Mouse (Mus musculus) embryonic facial prominence, embryonic 13.5 days (tissue): ENCODE results near the gene Pcbp1. TPM values are rescaled to one million over a fixed set of nuclear protein-coding genes. Genes with fewer than 3 reads are reported as not detected.
"Not testable (repeated sequence)": the region's sequence is repeated elsewhere in the genome, so short reads cannot be mapped to it uniquely, and the experiment has no call there.

Experiments
- ATAC-seq: fragments of 200-750 bp; cut with Nextera tagmentation; 2 replicates; pipeline ENCODE4 v1.8.0; 2017; ENCODE audit warnings: low read depth; ENCODE audit not compliant: insufficient number of reproducible peaks, insufficient read depth, low FRiP score, low TSS enrichment
- H3K27ac ChIP-seq: fragments of 300-500 bp; sonication (generic); 2 replicates; pipeline ENCODE4 v1.5.1; 2015; ENCODE audit warnings: moderate library complexity, mild to moderate bottlenecking, inconsistent platforms
- H3K27me3 ChIP-seq: fragments of 300-500 bp; sonication (generic); 2 replicates; pipeline ENCODE4 v1.6.1; 2015; ENCODE audit warnings: mild to moderate bottlenecking, inconsistent platforms
- H3K36me3 ChIP-seq: fragments of 300-500 bp; sonication (generic); 2 replicates; pipeline ENCODE4 v1.6.1; 2015; ENCODE audit warnings: mild to moderate bottlenecking, inconsistent platforms
- H3K4me1 ChIP-seq: fragments of 300-500 bp; sonication (generic); 2 replicates; pipeline ENCODE4 v1.6.1; 2015; ENCODE audit warnings: inconsistent platforms
- H3K4me2 ChIP-seq: fragments of 300-500 bp; sonication (generic); 2 replicates; pipeline ENCODE4 v1.6.1; 2015; ENCODE audit warnings: moderate library complexity, mild to moderate bottlenecking, inconsistent platforms
- H3K4me3 ChIP-seq: fragments of 300-500 bp; sonication (generic); 2 replicates; pipeline ENCODE4 v1.5.1; 2015; ENCODE audit warnings: mild to moderate bottlenecking, inconsistent platforms
- H3K9ac ChIP-seq: fragments of 300-500 bp; sonication (generic); 2 replicates; pipeline ENCODE4 v1.6.1; 2015; ENCODE audit warnings: mild to moderate bottlenecking, inconsistent platforms
- H3K9me3 ChIP-seq: fragments of 300-500 bp; sonication (generic); 2 replicates; pipeline ENCODE4 v1.6.1; 2016; ENCODE audit warnings: inconsistent platforms
- WGBS: fragments of 180-500 bp; shearing (Covaris S2); methylation state at CpG from one replicate; pipeline ENCODE4 v1.1.7; 2015; ENCODE audit warnings: mixed read lengths; 5-methylcytosine and 5-hydroxymethylcytosine counted together
- polyA plus RNA-seq: library from polyadenylated mRNA; unstranded; fragments of >200 nt; fragmentation: Nextera tagmentation; extraction: Ambion mirVana; gene quantifications from 2 replicates; pipeline ENCODE4 v1.2.1, GENCODE M21; 2015

Pcbp1 gene
- polyA plus RNA-seq, 1 experiment from 2014 or later = 270 TPM

DNA sequence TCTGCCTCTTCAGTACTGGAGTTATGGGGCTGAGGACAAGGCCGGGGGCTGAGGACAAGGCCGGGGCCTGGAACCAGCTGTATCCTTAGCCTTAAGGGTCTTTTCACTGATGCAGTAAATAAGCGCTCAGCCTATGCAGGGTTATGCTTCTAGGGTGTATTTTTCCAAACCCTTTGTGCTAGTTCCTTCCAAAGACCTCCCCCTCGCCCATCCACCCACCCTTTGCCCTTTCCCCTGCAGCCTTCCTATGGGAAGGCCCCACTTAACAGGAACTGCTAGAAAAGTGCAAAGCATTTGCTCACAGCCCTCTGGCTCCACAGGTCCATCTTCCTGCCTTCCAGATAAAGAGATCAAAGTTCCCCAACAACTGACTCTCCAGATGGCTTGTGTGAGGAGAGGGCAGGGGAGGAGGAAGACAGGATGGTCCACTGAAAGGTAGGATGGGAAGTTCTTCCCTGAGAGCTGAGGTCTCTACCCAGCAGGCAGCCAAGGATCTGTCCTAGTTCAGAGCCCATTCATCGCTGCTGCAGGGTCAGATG, 26.5 kb downstream of the Pcbp1 start:
- Histone ChIP-seq H3K36me3 (no peaks in the 10 kb centered on the region), H3K4me3 (no peak overlapping the region), H3K27ac (no peak overlapping the region), H3K9ac (no peak overlapping the region), H3K27me3 (no peaks in the 10 kb centered on the region), H3K9me3 (no peaks in the 10 kb centered on the region), H3K4me2 (no peak overlapping the region), H3K4me1 (peaks cover 30% of the 10 kb centered on the region)
- 65% methylated on average over 5 of the region's 5 CpGs for WGBS
- ATAC-seq = no peak

DNA sequence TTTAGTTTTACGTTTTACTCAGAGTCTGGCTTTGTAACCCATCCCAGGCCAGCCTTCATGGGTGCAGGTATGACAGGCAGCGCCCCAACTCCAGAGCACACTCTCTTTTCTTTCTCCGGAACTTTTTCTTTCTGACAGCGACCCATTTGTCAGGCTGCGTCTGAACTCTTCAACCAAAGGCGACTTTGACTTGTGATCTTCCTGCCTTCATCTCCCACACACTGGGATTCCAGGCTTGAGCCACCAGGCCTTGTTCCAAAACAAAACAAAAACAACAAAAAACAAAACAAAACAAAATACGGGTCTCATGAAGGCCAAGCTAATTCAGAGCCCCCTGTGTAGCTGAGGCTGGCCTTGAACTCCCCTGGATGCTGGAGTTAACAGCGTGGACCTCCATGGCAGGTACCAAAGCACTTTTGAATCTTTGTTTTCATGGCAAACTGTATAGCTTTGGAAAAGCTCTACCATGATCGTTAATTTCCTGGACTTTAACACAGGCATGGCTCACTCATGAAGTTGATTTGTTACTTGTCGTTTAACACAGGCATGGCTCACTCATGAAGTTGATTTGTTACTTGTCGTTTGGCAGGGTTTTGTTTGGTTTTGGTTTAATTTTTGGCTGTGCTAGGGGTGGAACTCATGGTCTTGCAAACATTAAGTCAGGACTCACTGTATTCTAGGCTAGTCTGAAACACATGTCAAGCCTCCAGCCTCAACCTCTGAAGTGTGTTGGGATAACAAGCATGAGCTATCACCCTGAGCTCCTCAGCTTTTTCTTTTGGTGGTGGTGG, 28.0 kb downstream of the Pcbp1 start:
- H3K9ac ChIP-seq = peak overlapping the region; percentile 67; the same call in 1 of the 2 replicates
- H3K4me2 ChIP-seq = peak overlapping the region; percentile 57
- 0 out of 2 replicates have a peak overlapping the region, but pooled peaks have one; percentile 16 for H3K27ac ChIP-seq
- no peaks in the 10 kb centered on the region for H3K9me3 ChIP-seq
- H3K4me3 ChIP-seq = peak overlapping the region; percentile 37
- no peaks in the 10 kb centered on the region for H3K36me3 ChIP-seq
- peaks cover 40% of the 10 kb centered on the region for H3K4me1 ChIP-seq
- H3K27me3 ChIP-seq = no peaks in the 10 kb centered on the region
- ATAC-seq = no peak
- WGBS = 79% methylated on average over 11 of the region's 11 CpGs

DNA sequence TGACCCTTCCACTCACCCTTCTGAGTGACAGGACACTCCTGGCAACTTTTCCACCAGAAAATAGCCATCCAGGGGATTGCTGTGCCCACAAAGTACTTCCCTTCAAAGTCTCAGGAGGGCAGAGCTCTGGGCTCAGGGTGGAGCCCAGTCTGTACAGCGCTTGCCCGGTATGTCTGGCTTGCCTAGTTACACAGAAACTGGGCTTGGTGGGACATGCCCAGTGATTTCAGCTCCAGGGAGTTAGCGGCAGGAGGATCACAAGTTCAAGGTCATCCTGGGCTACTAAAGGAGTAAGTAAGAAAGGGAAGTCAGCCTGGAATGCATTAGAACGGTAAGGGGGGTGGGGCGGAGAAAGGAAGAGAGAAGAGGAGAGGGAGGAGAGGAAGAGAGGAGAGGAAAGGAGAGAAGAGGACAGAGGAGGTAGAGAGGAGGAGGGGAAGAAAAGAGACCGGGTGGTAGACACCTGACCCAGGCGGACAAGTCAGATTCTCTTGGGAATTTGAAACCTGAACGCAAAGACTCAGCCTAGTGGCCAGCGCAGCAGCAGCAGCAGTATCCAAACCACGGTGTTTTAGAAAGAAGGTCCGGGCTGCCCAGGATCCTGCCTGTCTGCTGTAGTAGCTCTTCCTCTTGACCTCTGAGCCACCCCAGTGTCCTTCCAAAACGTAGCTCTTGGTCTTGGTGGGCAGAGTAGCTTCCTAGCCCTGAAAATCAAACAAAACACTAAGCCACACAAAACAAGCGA, 28.9 kb downstream of the Pcbp1 start:
- peak overlapping the region; percentile 85 for H3K27ac ChIP-seq
- peaks cover 45% of the 10 kb centered on the region for H3K4me1 ChIP-seq
- peak overlapping the region; percentile 37 for H3K4me3 ChIP-seq
- H3K4me2 ChIP-seq = peak overlapping the region; percentile 57
- no peaks in the 10 kb centered on the region for H3K9me3 ChIP-seq
- H3K9ac ChIP-seq = peak overlapping the region; percentile 67
- ATAC-seq = no peak; the same call in 1 of the 2 replicates
- 11% methylated on average over 13 of the region's 13 CpGs for WGBS
- H3K36me3 ChIP-seq = no peaks in the 10 kb centered on the region
- no peaks in the 10 kb centered on the region for H3K27me3 ChIP-seq

DNA sequence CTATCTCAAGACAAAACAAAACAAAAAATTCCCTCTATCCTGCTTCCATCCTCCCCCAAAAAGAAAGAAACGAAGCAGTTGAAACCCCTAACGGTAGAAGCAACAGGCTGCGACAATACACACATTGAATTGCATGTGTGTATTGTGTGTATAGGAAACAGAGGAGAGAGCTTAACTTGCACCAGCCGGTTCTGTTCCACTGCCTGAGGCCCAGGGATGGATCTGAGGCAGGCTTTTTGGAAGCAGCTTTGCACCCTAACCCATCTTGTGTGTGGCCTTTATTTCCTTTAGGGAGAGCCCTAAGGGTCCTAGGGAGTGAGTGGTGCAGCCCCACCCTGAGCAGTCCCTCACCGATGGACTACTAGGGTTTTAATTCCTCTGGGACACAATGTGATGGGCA, 29.5 kb downstream of the Pcbp1 start:
- 47% methylated on average over 5 of the region's 5 CpGs for WGBS
- Histone ChIP-seq H3K4me2 (peak overlapping the region; percentile 57), H3K4me3 (peak overlapping the region; percentile 37), H3K9ac (peak overlapping the region; percentile 67), H3K27ac (peak overlapping the region; percentile 85), H3K9me3 (no peaks in the 10 kb centered on the region), H3K36me3 (no peaks in the 10 kb centered on the region), H3K4me1 (peaks cover 45% of the 10 kb centered on the region), H3K27me3 (no peaks in the 10 kb centered on the region)
- ATAC-seq = no peak

DNA sequence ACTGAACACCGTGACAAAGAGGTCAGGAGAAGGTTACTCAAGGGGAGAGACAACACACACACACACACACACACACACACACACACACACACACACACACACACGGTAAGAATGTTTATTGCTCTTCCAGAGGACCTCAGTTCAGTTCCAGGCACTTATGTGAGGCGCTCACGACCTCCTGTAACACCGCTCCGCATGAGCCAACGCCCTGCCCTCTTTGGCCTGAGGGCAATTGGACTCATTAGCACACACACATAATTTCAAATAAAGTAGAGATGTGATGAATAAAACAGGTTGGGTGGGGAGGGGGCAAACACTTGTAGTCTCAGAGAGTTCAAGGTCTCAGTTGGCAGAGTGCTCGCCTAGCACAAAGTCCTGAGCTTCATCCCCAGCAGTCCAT, 30.0 kb downstream of the Pcbp1 start:
- Histone ChIP-seq H3K27ac (peak overlapping the region; percentile 85), H3K27me3 (no peaks in the 10 kb centered on the region), H3K4me1 (peaks cover 45% of the 10 kb centered on the region), H3K4me3 (no peak overlapping the region), H3K36me3 (no peaks in the 10 kb centered on the region), H3K9ac (no peak overlapping the region), H3K4me2 (peak overlapping the region; percentile 57; the same call in 1 of the 2 replicates), H3K9me3 (no peaks in the 10 kb centered on the region)
- WGBS = 72% methylated on average over 8 of the region's 8 CpGs
- ATAC-seq = no peak

GRCm38 (mm10) chr6:86495661-86496060, 30.5 kb downstream of the Pcbp1 start:
- peaks cover 45% of the 10 kb centered on the region for H3K4me1 ChIP-seq
- no peaks in the 10 kb centered on the region for H3K36me3 ChIP-seq
- H3K9ac ChIP-seq = no peak overlapping the region
- no peaks in the 10 kb centered on the region for H3K9me3 ChIP-seq
- WGBS = 34% methylated on average over 3 of the region's 3 CpGs
- H3K27ac ChIP-seq = peak overlapping the region; percentile 36; the same call in 1 of the 2 replicates
- no peak overlapping the region for H3K4me2 ChIP-seq
- no peaks in the 10 kb centered on the region for H3K27me3 ChIP-seq
- H3K4me3 ChIP-seq = no peak overlapping the region
- no peak for ATAC-seq

GRCm38 (mm10) chr6:86494767-86495166, 31.4 kb downstream of the Pcbp1 start:
- H3K9ac ChIP-seq = no peak overlapping the region
- H3K27me3 ChIP-seq = no peaks in the 10 kb centered on the region
- WGBS = 93% methylated on average over 7 of the region's 7 CpGs
- no peak overlapping the region for H3K4me2 ChIP-seq
- peaks cover 45% of the 10 kb centered on the region for H3K4me1 ChIP-seq
- H3K4me3 ChIP-seq = no peak overlapping the region
- no peak overlapping the region for H3K27ac ChIP-seq
- no peaks in the 10 kb centered on the region for H3K36me3 ChIP-seq
- no peak for ATAC-seq
- H3K9me3 ChIP-seq = no peaks in the 10 kb centered on the region

DNA sequence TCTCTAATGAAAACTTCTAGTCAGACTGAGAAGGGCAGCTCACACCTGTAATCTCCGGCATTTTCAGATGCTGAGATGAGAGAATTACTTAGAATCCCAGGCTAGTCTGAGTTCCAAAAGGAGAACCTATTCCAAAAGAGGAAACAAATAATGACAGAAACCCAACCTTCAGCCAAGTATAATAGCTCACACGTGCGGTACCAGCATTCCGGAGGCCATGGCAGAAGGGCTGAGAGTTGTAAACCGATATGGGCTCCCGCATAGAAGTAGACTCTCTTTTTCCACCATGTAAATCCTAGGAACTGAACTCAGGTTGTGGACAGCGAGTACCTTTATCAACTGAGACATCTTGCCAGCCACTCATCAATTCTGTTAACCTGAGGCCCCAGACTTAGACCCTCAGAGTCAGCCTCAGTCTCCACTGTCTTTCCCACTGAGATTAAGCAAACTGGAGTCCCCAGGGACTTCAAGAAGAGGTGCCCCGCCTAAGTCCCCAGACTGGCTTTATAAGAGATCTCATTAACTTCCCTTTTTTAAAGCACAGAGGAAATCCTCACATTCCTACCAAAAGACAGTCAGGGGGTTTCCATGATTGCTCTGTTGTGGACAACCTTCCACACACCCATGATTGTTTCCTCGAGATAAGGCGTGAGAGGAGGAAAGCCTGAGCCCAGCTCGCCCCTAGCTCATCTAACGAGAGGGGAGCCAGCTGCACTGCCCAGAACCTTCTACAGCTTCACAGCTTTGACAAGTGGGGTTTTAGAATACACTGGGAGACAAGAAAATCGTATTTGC, 32.5 kb downstream of the Pcbp1 start:
- 0 out of 2 replicates have a peak overlapping the region, but pooled peaks have one; percentile 1 for H3K9ac ChIP-seq
- WGBS = 47% methylated on average over 13 of the region's 13 CpGs
- H3K27me3 ChIP-seq = no peaks in the 10 kb centered on the region
- peak overlapping the region; percentile 68 for H3K27ac ChIP-seq
- no peaks in the 10 kb centered on the region for H3K9me3 ChIP-seq
- no peak overlapping the region for H3K4me2 ChIP-seq
- H3K4me1 ChIP-seq = peaks cover 45% of the 10 kb centered on the region
- ATAC-seq = no peak
- no peak overlapping the region for H3K4me3 ChIP-seq
- H3K36me3 ChIP-seq = no peaks in the 10 kb centered on the region

GRCm38 (mm10) chr6:86490413-86490812, 35.7 kb downstream of the Pcbp1 start:
- WGBS = 89% methylated on average over 8 of the region's 8 CpGs
- not testable (repeated sequence) for H3K4me3 ChIP-seq, H3K4me2 ChIP-seq, ATAC-seq, H3K27me3 ChIP-seq, H3K9ac ChIP-seq, H3K9me3 ChIP-seq, H3K27ac ChIP-seq, H3K36me3 ChIP-seq
- H3K4me1 ChIP-seq = peaks cover 31% of the 10 kb centered on the region

DNA sequence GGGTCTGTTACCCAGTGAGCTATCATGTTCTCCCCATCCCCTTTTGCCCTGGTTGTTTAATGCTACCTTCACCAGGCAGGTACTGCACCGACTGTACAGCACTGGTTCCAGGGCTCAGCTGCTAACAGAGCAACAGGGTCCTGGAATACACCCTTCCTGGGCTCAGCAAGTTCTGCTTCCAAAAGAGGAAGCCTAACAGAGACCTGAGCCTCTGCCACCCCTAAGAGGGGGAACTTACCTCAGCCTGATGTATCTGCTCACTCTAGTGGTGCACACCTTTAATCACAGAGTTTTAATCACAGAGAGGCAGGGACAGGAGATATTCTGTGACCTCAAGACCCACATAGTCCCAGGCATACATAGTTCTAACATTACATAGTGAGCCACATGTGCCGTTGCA, 36.2 kb downstream of the Pcbp1 start:
- Histone ChIP-seq H3K9me3 (no peaks in the 10 kb centered on the region), H3K4me2 (no peak overlapping the region), H3K4me3 (no peak overlapping the region), H3K4me1 (peaks cover 30% of the 10 kb centered on the region), H3K27me3 (no peaks in the 10 kb centered on the region), H3K36me3 (no peaks in the 10 kb centered on the region), H3K27ac (no peak overlapping the region), H3K9ac (no peak overlapping the region)
- 93% methylated on average over 2 of the region's 2 CpGs for WGBS
- no peak for ATAC-seq

GRCm38 (mm10) chr6:86488149-86488485, 38.0 kb downstream of the Pcbp1 start:
- Histone ChIP-seq H3K4me3 (no peak overlapping the region), H3K9me3 (no peaks in the 10 kb centered on the region), H3K27me3 (no peaks in the 10 kb centered on the region), H3K9ac (peak overlapping the region; percentile 67), H3K4me1 (peaks cover 20% of the 10 kb centered on the region), H3K36me3 (no peaks in the 10 kb centered on the region), H3K4me2 (peak overlapping the region; percentile 48; the same call in 1 of the 2 replicates), H3K27ac (peak overlapping the region; percentile 97)
- 47% methylated on average over 3 of the region's 3 CpGs for WGBS
- ATAC-seq = no peak
